Mouse (Mus musculus): Measurements from ENCODE around the gene Ticrr.
A peak's percentile ranks its signal among the peaks of the same experiment; 100 is the strongest.

GRCm38 (mm10) chr7:79729169-79729568, 69.2 kb downstream of the Ticrr start:
- no peak for TF ChIP-seq POLR2A (IDR thresholded peaks at IDR 0.05; ENCODE audit: borderline replicate concordance, extremely low read depth, insufficient read depth, insufficient read length, poor library complexity, severe bottlenecking)
- peak; percentile 92 for TF ChIP-seq CTCF (IDR thresholded peaks at IDR 0.05; ENCODE audit: borderline replicate concordance, extremely low read depth, insufficient read depth, insufficient read length)
